Mouse (Mus musculus) myocyte (in vitro differentiated cells): ENCODE measurements around the gene Ndufb10.

Experiments used
- CEBPB ChIP-seq: IDR thresholded peaks from 2 replicates; pipeline ENCODE4 v1.6.1; 2011; ENCODE audit warnings: mild to moderate bottlenecking, moderate library complexity; ENCODE audit not compliant: poor library complexity, insufficient read depth, severe bottlenecking
- POLR2A ChIP-seq: IDR thresholded peaks from one replicate; pipeline ENCODE4 v1.6.1; 2011; ENCODE audit warnings: low read depth, mild to moderate bottlenecking, control low read depth, moderate library complexity; ENCODE audit not compliant: insufficient read length
- POLR2AphosphoS2 ChIP-seq: IDR thresholded peaks from one replicate; pipeline ENCODE4 v1.6.1; 2011; ENCODE audit warnings: low read depth, control low read depth; ENCODE audit not compliant: insufficient read length
- USF1 ChIP-seq: IDR thresholded peaks from one replicate; pipeline ENCODE4 v1.6.1; 2011; ENCODE audit warnings: low read depth, mild to moderate bottlenecking, control low read depth, moderate library complexity

DNA sequence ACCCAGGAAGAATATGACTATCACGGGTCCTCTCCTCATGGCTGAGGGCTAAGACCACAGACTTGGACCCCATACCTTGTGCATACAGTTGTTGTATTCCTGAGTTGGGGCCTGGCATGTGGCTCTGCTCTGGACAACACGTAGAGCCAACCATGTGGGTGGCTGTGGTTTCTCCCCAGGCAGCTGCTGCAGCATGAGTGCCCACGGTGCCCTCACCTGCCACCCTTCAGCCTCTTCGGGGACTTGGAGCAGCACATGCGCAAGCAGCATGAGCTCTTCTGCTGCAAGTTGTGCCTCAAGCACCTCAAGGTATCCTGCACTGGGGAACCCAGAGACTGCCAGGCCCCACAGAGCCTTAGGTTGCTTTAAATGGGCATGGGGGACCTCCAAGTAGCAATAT is 47.4 kb downstream of the Ndufb10 start:
- no peak for TF ChIP-seq POLR2AphosphoS2
- no peak for TF ChIP-seq POLR2A
- TF ChIP-seq CEBPB: no peak
- TF ChIP-seq USF1: no peak
